Mouse (Mus musculus): Measurements from ENCODE around the gene Frmd6.

- no peak for TF ChIP-seq CTCF (IDR thresholded peaks at IDR 0.05; ENCODE audit: extremely low read depth, insufficient read length, insufficient replicate concordance, low read depth, low read length)
- no peak for TF ChIP-seq POLR2A (IDR thresholded peaks at IDR 0.05; ENCODE audit: low read depth, low read length)
Observed at GRCm38 (mm10) chr12:70835004-70835403, 9.7 kb downstream of the Frmd6 start.
